Comparison of ENCODE assay signal across 8 mouse cellular contexts in the genomic region with DNA sequence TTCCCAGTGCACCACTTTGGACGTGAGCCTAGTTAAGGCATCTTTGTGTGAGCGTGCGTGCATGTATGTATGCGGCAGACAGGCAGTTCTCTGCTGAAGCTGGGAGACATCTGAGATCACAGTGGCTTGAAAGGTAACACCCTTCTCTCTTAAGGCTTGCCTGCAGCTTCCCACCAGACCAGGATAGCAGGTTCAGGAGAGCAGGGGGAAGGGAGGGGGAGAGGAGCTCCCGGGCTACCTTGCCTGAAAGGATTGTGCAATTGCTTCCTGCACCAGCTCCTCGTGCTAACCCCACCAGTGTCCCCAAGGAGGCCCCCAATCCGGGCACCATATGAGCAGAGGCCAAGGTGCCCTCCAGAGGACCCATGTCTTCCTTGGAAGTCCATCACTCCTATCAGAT. TPM values are rescaled to one million over a fixed set of nuclear protein-coding genes. Genes with fewer than 3 reads are reported as not detected.
DNase-seq lines count a peak whose midpoint lies in the region; ATAC-seq and TF ChIP-seq lines count a peak whose summit lies in the region.

No protein-coding gene starts in this region.

- peak overlapping the region; percentile 28; the same call in 1 of the 2 replicates for H3K9ac ChIP-seq in embryonic facial prominence, embryonic 12.5 days
- H3K9ac ChIP-seq in stomach, embryonic 14.5 days (replicated peaks; ENCODE audit: low read depth, low read length): 0 out of 2 replicates have a peak overlapping the region, but pooled peaks have one; percentile 18

- H3K4me3 ChIP-seq in spleen, adult 2 months (ENCODE audit: extremely low read depth, insufficient read depth, insufficient read length): peak overlapping the region; percentile 45
- H3K4me3 ChIP-seq in embryonic facial prominence, embryonic 12.5 days: peak overlapping the region; percentile 37
- peak overlapping the region; percentile 58; the same call in 1 of the 2 replicates for H3K4me3 ChIP-seq in limb, embryonic 10.5 days
- H3K4me3 ChIP-seq in stomach, embryonic 14.5 days (ENCODE audit: low read depth, low read length): peak overlapping the region; percentile 68

- ATAC-seq in embryonic facial prominence, embryonic 12.5 days (ENCODE audit: insufficient number of reproducible peaks, insufficient read depth, low FRiP score, low TSS enrichment): no peak
- no peak for ATAC-seq in stomach, embryonic 14.5 days (ENCODE audit: insufficient number of reproducible peaks, insufficient read depth, low FRiP score, low read depth)

- peaks cover 31% of the 10 kb centered on the region for H3K4me1 ChIP-seq in spleen, adult 2 months (ENCODE audit: control insufficient read depth, insufficient read depth, insufficient read length)
- H3K4me1 ChIP-seq in embryonic facial prominence, embryonic 12.5 days: peaks cover 19% of the 10 kb centered on the region
- peaks cover 49% of the 10 kb centered on the region for H3K4me1 ChIP-seq in limb, embryonic 10.5 days
- peaks cover 7% of the 10 kb centered on the region; the same call in 1 of the 2 replicates for H3K4me1 ChIP-seq in stomach, embryonic 14.5 days (ENCODE audit: control insufficient read depth, insufficient read depth, low read length)

- H3K4me2 ChIP-seq in embryonic facial prominence, embryonic 12.5 days (replicated peaks): peak overlapping the region; percentile 90
- peak overlapping the region; percentile 89 for H3K4me2 ChIP-seq in stomach, embryonic 14.5 days (replicated peaks; ENCODE audit: low read depth, low read length)

- 34% methylated on average over 7 of the region's 7 CpGs for WGBS in spleen, adult 2 months
- WGBS in embryonic facial prominence, embryonic 12.5 days: 14% methylated on average over 7 of the region's 7 CpGs
- 20% methylated on average over 7 of the region's 7 CpGs for WGBS in limb, embryonic 10.5 days
- 20% methylated on average over 7 of the region's 7 CpGs for WGBS in stomach, embryonic 14.5 days

- 0 out of 2 replicates have a peak, but pooled peaks cover 1% of the 10 kb centered on the region for H3K36me3 ChIP-seq in spleen, adult 2 months (ENCODE audit: control insufficient read depth, insufficient read depth, low read length)
- H3K36me3 ChIP-seq in embryonic facial prominence, embryonic 12.5 days: no peaks in the 10 kb centered on the region
- H3K36me3 ChIP-seq in limb, embryonic 10.5 days: no peaks in the 10 kb centered on the region
- H3K36me3 ChIP-seq in stomach, embryonic 14.5 days (ENCODE audit: control insufficient read depth, insufficient read depth, low read length): no peaks in the 10 kb centered on the region

- no peaks in the 10 kb centered on the region for H3K9me3 ChIP-seq in embryonic facial prominence, embryonic 12.5 days
- no peaks in the 10 kb centered on the region for H3K9me3 ChIP-seq in limb, embryonic 10.5 days (replicated peaks)
- H3K9me3 ChIP-seq in stomach, embryonic 14.5 days (ENCODE audit: control insufficient read depth, low read depth, low read length): no peaks in the 10 kb centered on the region

- no peak for DNase-seq in spleen, adult 2 months (ENCODE audit: low read depth in 1 of 2, low spot score in 2 of 2)
- no peak for DNase-seq in spleen, postnatal 10 days (ENCODE audit: low spot score in 2 of 2)
- DNase-seq in limb, embryonic 10.5 days (ENCODE audit: low spot score): no peak
- DNase-seq in right cerebral cortex, adult 2 months (ENCODE audit: low spot score in 2 of 2): no peak
- DNase-seq in gastrocnemius, postnatal 10 days: no peak
- DNase-seq in spleen, postnatal 36 days (ENCODE audit: low spot score in 2 of 2): no peak

- H3K27ac ChIP-seq in spleen, adult 2 months (ENCODE audit: insufficient read depth, low read length): peak overlapping the region; percentile 60
- peak overlapping the region; percentile 76; the same call in 1 of the 2 replicates for H3K27ac ChIP-seq in embryonic facial prominence, embryonic 12.5 days
- H3K27ac ChIP-seq in limb, embryonic 10.5 days: 0 out of 2 replicates have a peak overlapping the region, but pooled peaks have one; percentile 46
- peak overlapping the region; percentile 71; the same call in 1 of the 2 replicates for H3K27ac ChIP-seq in stomach, embryonic 14.5 days (ENCODE audit: low read length)

- H3K27me3 ChIP-seq in spleen, adult 2 months (ENCODE audit: control insufficient read depth, insufficient read depth, low read length): no peaks in the 10 kb centered on the region
- peaks cover 16% of the 10 kb centered on the region; the same call in 1 of the 2 replicates for H3K27me3 ChIP-seq in embryonic facial prominence, embryonic 12.5 days
- peaks cover 37% of the 10 kb centered on the region for H3K27me3 ChIP-seq in limb, embryonic 10.5 days (ENCODE audit: low read depth, poor library complexity, severe bottlenecking)
- H3K27me3 ChIP-seq in stomach, embryonic 14.5 days (ENCODE audit: control insufficient read depth, insufficient read depth, low read length): 0 out of 2 replicates have a peak, but pooled peaks cover 2% of the 10 kb centered on the region

- TF ChIP-seq POLR2A in spleen, adult 2 months (IDR thresholded peaks at IDR 0.05; ENCODE audit: low read depth, low read length): no peak

- no peak for TF ChIP-seq CTCF in spleen, adult 2 months (IDR thresholded peaks at IDR 0.05; ENCODE audit: extremely low read depth, insufficient read depth, insufficient read length, insufficient replicate concordance)

RNA-seq across cellular contexts. Expression of gene Ezr, which starts 3.0 kb away (rescaled TPM):
- 63.0 and 73.5 TPM in 2 replicates for polyA plus RNA-seq in spleen, adult 2 months (2012; rRNA removed)
- 48.6 and 52.2 TPM in 2 replicates for polyA plus RNA-seq in embryonic facial prominence, embryonic 12.5 days (2016; fragmentation: Nextera tagmentation; extraction: Ambion mirVana)
- 24.8 and 26.2 TPM in 2 replicates for polyA plus RNA-seq in limb, embryonic 10.5 days (2016; fragmentation: Nextera tagmentation; extraction: Ambion mirVana)
- 176 and 199 TPM in 2 replicates for polyA plus RNA-seq in stomach, embryonic 14.5 days (2014; fragmentation: Nextera tagmentation; extraction: Ambion mirVana)
- 10 to 100 TPM; 24.0 to 24.9 TPM for total RNA-seq in gastrocnemius, postnatal 10 days (2021)
